Mouse (Mus musculus): ENCODE measurements around the gene Ccnq. TPM values are rescaled to one million over a fixed set of nuclear protein-coding genes. Genes with fewer than 3 reads are reported as not detected.

Gene Ccnq
- polyA plus RNA-seq, 1 experiment from 2014 or later: 24.2 TPM

DNA sequence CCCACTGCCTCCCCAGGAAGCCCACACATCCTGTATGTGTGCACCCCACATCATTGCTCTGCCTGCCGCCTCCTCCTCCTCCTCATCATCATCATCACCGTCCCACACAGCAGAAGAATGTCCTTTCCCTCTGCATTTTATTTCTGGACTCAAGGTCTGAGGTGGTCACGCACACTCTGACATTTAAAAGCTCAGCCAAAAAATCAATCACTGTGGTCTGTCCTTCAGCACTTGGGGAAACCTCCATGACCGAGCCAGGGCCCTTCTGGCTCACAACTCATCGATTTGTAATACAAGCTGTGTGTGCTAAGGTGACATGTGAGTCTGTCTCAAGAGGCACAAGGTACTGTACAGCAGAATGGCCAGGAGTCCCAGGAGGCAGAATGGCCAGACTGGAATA lies 30.8 kb upstream of the Ccnq start:
- 0 out of 2 replicates have a peak, but pooled peaks cover 4% of the 10 kb centered on the region for H3K27me3 ChIP-seq
- no peaks in the 10 kb centered on the region for H3K4me1 ChIP-seq (replicated peaks)
- no peak overlapping the region for H3K4me3 ChIP-seq (replicated peaks)
- no peak overlapping the region for H3K4me2 ChIP-seq
- no peak overlapping the region for H3K9ac ChIP-seq
- H3K27ac ChIP-seq: no peak overlapping the region
- H3K9me3 ChIP-seq (replicated peaks): no peaks in the 10 kb centered on the region
- DNase-seq (no peak), ATAC-seq (ENCODE audit: low read depth) (no peak)
- no peaks in the 10 kb centered on the region for H3K36me3 ChIP-seq
- 51% methylated on average over 5 of the region's 5 CpGs for WGBS (ENCODE audit: insufficient replicate concordance)

GRCm38 (mm10) chr11:78780571-78780970 lies 29.0 kb upstream of the Ccnq start:
- Histone ChIP-seq H3K9ac (no peak overlapping the region), H3K27ac (no peak overlapping the region), H3K9me3 (replicated peaks) (no peaks in the 10 kb centered on the region), H3K4me3 (replicated peaks) (no peak overlapping the region), H3K36me3 (no peaks in the 10 kb centered on the region), H3K27me3 (0 out of 2 replicates have a peak, but pooled peaks cover 4% of the 10 kb centered on the region), H3K4me2 (no peak overlapping the region), H3K4me1 (replicated peaks) (no peaks in the 10 kb centered on the region)
- WGBS (ENCODE audit: insufficient replicate concordance): 52% methylated on average over 3 of the region's 3 CpGs
- DNase-seq (no peak), ATAC-seq (ENCODE audit: low read depth) (no peak)

DNA sequence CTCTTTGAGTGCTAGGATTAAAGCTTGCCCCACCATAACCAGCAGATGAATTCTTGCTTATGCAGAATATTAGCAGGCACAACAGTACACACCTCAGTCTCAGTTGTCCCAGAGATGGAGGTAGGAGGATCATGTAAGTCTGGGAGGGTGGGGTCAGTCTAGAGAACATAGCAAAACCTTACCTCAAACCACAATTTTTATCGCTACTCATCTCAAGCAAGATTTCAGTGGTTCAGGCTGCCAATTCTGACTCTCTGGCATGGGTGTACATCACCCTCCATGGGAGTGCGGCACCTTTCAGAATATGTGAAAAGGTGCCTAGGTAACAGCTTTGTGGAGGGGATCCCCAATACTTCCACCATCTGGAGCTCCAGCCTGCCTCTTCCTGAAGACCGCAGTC lies 28.5 kb upstream of the Ccnq start:
- Histone ChIP-seq H3K27ac (no peak overlapping the region), H3K9ac (no peak overlapping the region), H3K9me3 (replicated peaks) (no peaks in the 10 kb centered on the region), H3K36me3 (no peaks in the 10 kb centered on the region), H3K4me2 (no peak overlapping the region), H3K4me3 (replicated peaks) (no peak overlapping the region), H3K4me1 (replicated peaks) (no peaks in the 10 kb centered on the region), H3K27me3 (0 out of 2 replicates have a peak, but pooled peaks cover 4% of the 10 kb centered on the region)
- ATAC-seq (ENCODE audit: low read depth) (no peak), DNase-seq (no peak)
- WGBS (ENCODE audit: insufficient replicate concordance): 75% methylated on average over 3 of the region's 3 CpGs

DNA sequence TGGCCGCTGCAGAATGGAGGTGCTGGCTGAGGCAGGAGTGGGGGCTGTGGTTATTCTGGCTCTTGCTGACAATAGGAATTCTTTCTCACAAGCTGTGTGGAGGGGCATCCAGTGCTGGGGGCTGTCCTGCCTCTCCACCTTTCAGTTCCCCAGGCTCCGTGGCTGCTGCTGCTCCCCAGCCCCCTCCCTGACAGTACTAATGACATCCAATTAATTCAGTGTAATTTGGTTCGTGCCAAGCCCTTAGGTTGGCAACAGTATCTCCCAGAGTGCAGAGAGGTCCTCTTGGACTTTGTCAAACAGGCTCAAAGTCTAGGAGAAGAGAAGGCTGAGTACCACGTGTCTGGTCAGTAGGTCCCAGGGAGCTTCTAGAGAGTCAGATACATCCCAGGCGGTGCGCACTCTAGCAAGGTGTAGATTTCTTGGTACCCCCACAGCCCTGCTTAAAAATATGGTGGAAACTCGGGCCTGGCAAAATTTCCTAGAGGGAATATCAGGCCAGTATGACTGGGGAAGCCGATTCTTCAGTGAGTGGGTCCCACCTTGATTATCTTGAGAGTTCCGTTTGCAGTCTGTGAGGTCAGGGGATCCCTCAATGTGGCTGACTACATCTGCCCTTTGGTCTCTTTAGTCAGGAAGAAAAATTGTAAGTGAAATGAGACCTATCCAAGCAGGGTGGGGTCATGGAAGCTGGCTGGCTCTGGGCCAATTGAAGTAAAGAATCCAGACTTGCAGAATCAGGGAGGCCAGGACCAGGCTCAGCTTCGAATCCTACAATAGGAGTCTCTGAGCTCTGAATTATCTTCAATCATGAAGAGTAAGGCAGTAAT lies 26.5 kb upstream of the Ccnq start:
- WGBS (ENCODE audit: insufficient replicate concordance): 62% methylated on average over 10 of the region's 10 CpGs
- H3K27me3 ChIP-seq: 0 out of 2 replicates have a peak, but pooled peaks cover 4% of the 10 kb centered on the region
- H3K9me3 ChIP-seq (replicated peaks): no peaks in the 10 kb centered on the region
- H3K4me3 ChIP-seq (replicated peaks): no peak overlapping the region
- no peak overlapping the region for H3K27ac ChIP-seq
- H3K4me2 ChIP-seq: no peak overlapping the region
- ATAC-seq (ENCODE audit: low read depth) (no peak), DNase-seq (no peak)
- H3K9ac ChIP-seq: no peak overlapping the region
- H3K4me1 ChIP-seq (replicated peaks): no peaks in the 10 kb centered on the region
- no peaks in the 10 kb centered on the region for H3K36me3 ChIP-seq

GRCm38 (mm10) chr11:78771751-78772283 lies 20.3 kb upstream of the Ccnq start:
- WGBS (ENCODE audit: insufficient replicate concordance): 11% methylated on average over 11 of the region's 11 CpGs
- no peaks in the 10 kb centered on the region for H3K27me3 ChIP-seq
- no peaks in the 10 kb centered on the region for H3K36me3 ChIP-seq
- H3K9me3 ChIP-seq (replicated peaks): no peaks in the 10 kb centered on the region
- H3K27ac ChIP-seq: peak overlapping the region; percentile 50
- peak; percentile 88 for ATAC-seq (ENCODE audit: low read depth)
- H3K9ac ChIP-seq: no peak overlapping the region
- peak overlapping the region; percentile 32 for H3K4me2 ChIP-seq
- peaks cover 19% of the 10 kb centered on the region for H3K4me1 ChIP-seq (replicated peaks)
- DNase-seq: peak; percentile 52
- no peak overlapping the region for H3K4me3 ChIP-seq (replicated peaks)

- no peaks in the 10 kb centered on the region for H3K27me3 ChIP-seq
These were observed 18.9 kb upstream of the Ccnq start for GRCm38 (mm10) chr11:78770436-78770835.

DNA sequence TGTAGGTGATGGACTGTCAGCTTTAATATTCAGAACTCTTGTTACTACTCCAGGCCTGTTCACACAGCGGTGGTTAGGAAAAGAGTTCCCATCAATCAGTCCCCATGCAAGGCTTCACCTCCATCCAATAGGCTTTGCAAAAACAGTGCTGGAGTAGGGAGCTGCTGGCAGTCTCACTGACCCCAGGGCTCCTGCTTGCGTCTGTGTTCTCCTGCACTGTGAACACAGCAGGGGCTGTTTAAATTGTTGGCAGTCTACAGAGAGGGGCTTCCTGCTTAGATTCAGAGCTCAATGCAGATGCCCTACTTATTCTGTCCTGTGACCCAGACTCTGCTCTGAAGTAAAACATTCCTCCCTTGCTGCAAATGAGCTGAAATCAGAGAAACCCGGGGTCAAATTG lies 17.2 kb upstream of the Ccnq start:
- Histone ChIP-seq H3K9me3 (replicated peaks) (no peaks in the 10 kb centered on the region), H3K36me3 (no peaks in the 10 kb centered on the region), H3K4me3 (replicated peaks) (no peak overlapping the region), H3K4me2 (no peak overlapping the region), H3K4me1 (replicated peaks) (peaks cover 19% of the 10 kb centered on the region), H3K9ac (no peak overlapping the region), H3K27me3 (no peaks in the 10 kb centered on the region), H3K27ac (no peak overlapping the region)
- ATAC-seq (ENCODE audit: low read depth): no peak
- no peak for DNase-seq
- WGBS (ENCODE audit: insufficient replicate concordance): 70% methylated on average over 3 of the region's 3 CpGs

More at GRCm38 (mm10) chr11:78770436-78770835, 18.9 kb upstream of the Ccnq start:
- Histone ChIP-seq H3K9ac (no peak overlapping the region), H3K4me1 (replicated peaks) (peaks cover 19% of the 10 kb centered on the region), H3K36me3 (no peaks in the 10 kb centered on the region), H3K27ac (no peak overlapping the region), H3K4me2 (no peak overlapping the region), H3K9me3 (replicated peaks) (no peaks in the 10 kb centered on the region), H3K4me3 (replicated peaks) (no peak overlapping the region)
- WGBS (ENCODE audit: insufficient replicate concordance): 23% methylated on average over 6 of the region's 6 CpGs
- DNase-seq (no peak), ATAC-seq (ENCODE audit: low read depth) (no peak)

- WGBS (ENCODE audit: insufficient replicate concordance): 57% methylated on average over 6 of the region's 6 CpGs
- DNase-seq (no peak), ATAC-seq (ENCODE audit: low read depth) (no peak)
These were observed 14.7 kb upstream of the Ccnq start for GRCm38 (mm10) chr11:78766069-78766830.

GRCm38 (mm10) chr11:78764820-78765219 lies 13.3 kb upstream of the Ccnq start:
- H3K4me2 ChIP-seq: no peak overlapping the region
- no peak overlapping the region for H3K4me3 ChIP-seq (replicated peaks)
- H3K9ac ChIP-seq: no peak overlapping the region
- H3K27ac ChIP-seq: no peak overlapping the region
- no peaks in the 10 kb centered on the region for H3K4me1 ChIP-seq (replicated peaks)
- 61% methylated on average over 6 of the region's 6 CpGs for WGBS (ENCODE audit: insufficient replicate concordance)
- no peaks in the 10 kb centered on the region for H3K36me3 ChIP-seq
- ATAC-seq (ENCODE audit: low read depth) (no peak), DNase-seq (no peak)
- no peaks in the 10 kb centered on the region; the same call in 1 of the 2 replicates for H3K27me3 ChIP-seq
- H3K9me3 ChIP-seq (replicated peaks): no peaks in the 10 kb centered on the region

More at GRCm38 (mm10) chr11:78766069-78766830, 14.7 kb upstream of the Ccnq start:
- no peak overlapping the region for H3K4me2 ChIP-seq
- H3K36me3 ChIP-seq: no peaks in the 10 kb centered on the region
- no peak overlapping the region for H3K9ac ChIP-seq
- no peak overlapping the region for H3K4me3 ChIP-seq (replicated peaks)
- H3K4me1 ChIP-seq (replicated peaks): peaks cover 2% of the 10 kb centered on the region
- H3K27me3 ChIP-seq: no peaks in the 10 kb centered on the region
- H3K9me3 ChIP-seq (replicated peaks): no peaks in the 10 kb centered on the region
- H3K27ac ChIP-seq: no peak overlapping the region

DNA sequence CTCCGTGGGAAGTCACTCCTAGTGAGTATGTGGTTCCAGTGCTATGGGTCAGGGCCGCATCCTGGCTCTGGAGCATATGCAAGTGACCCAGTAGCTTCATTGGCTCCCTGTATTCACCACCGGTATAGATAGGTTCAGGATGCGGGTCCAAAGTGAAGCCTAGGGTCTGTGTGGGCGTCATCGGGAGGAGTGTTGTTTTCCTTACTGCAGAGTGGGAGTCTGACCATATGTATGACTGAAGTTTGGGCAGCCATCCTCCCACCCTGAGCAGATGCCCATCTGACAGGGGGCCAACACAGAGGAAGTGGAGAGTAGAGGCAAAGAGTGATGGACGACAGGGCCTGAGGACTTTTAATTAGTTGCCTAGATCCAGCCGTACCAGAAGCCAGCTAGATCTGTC lies 12.8 kb upstream of the Ccnq start:
- ATAC-seq (ENCODE audit: low read depth): no peak
- H3K4me3 ChIP-seq (replicated peaks): no peak overlapping the region
- H3K4me1 ChIP-seq (replicated peaks): no peaks in the 10 kb centered on the region
- H3K27me3 ChIP-seq: no peaks in the 10 kb centered on the region; the same call in 1 of the 2 replicates
- H3K9ac ChIP-seq: no peak overlapping the region
- DNase-seq: no peak
- H3K27ac ChIP-seq: no peak overlapping the region
- H3K36me3 ChIP-seq: no peaks in the 10 kb centered on the region
- no peak overlapping the region for H3K4me2 ChIP-seq
- WGBS (ENCODE audit: insufficient replicate concordance): 69% methylated on average over 8 of the region's 8 CpGs
- H3K9me3 ChIP-seq (replicated peaks): no peaks in the 10 kb centered on the region

- Histone ChIP-seq H3K9me3 (replicated peaks) (no peaks in the 10 kb centered on the region), H3K9ac (no peak overlapping the region), H3K36me3 (no peaks in the 10 kb centered on the region), H3K4me3 (replicated peaks) (no peak overlapping the region), H3K27ac (no peak overlapping the region), H3K4me1 (replicated peaks) (no peaks in the 10 kb centered on the region), H3K4me2 (no peak overlapping the region), H3K27me3 (no peaks in the 10 kb centered on the region; the same call in 1 of the 2 replicates)
- 53% methylated on average over 5 of the region's 5 CpGs for WGBS (ENCODE audit: insufficient replicate concordance)
- ATAC-seq (ENCODE audit: low read depth): no peak
- no peak for DNase-seq
These were observed 10.7 kb upstream of the Ccnq start for GRCm38 (mm10) chr11:78762201-78762600.

Measured in liver, embryonic 13.5 days (tissue).